8 mouse cellular contexts compared by ENCODE assay signal in the genomic region with DNA sequence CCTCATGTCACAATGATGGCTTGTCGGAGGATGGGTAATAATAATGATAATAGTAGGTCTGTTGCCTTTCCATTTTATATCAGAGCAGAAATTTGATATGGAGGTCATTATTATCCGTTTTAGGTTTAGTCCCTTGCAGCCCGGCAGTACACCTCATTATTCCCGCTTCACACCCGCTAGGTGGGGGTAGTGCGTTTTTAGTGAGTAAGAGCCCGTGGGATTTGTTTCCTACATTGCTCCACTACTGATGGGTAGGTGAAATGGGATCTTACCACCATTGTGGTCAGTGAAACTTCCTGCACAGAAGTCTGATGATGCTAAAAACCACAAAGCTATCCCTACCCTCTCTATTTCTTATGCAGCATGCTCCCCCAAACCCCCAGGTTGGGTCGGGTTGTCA. TPM values are rescaled to one million over a fixed set of nuclear protein-coding genes. Genes with fewer than 3 reads are reported as not detected.
DNase-seq lines count a peak whose midpoint lies in the region; ATAC-seq and TF ChIP-seq lines count a peak whose summit lies in the region.

No protein-coding gene starts in this region.

- peak overlapping the region; percentile 71 for H3K4me2 ChIP-seq in heart, embryonic 11.5 days
- peak overlapping the region; percentile 62 for H3K4me2 ChIP-seq in limb, embryonic 14.5 days (replicated peaks; ENCODE audit: low read depth, low read length, severe bottlenecking)
- H3K4me2 ChIP-seq in midbrain, embryonic 15.5 days = peak overlapping the region; percentile 74

- peaks cover 10% of the 10 kb centered on the region for H3K4me1 ChIP-seq in heart, embryonic 11.5 days (ENCODE audit: control insufficient read depth, insufficient read depth, low read length)
- peaks cover 13% of the 10 kb centered on the region for H3K4me1 ChIP-seq in limb, embryonic 14.5 days (ENCODE audit: control insufficient read depth, insufficient read depth, low read length)
- H3K4me1 ChIP-seq in midbrain, embryonic 15.5 days = peaks cover 18% of the 10 kb centered on the region

- H3K27ac ChIP-seq in heart, embryonic 11.5 days (ENCODE audit: low read depth, low read length) = peak overlapping the region; percentile 85
- H3K27ac ChIP-seq in limb, embryonic 14.5 days (replicated peaks; ENCODE audit: low read depth, low read length) = peak overlapping the region; percentile 89
- H3K27ac ChIP-seq in midbrain, embryonic 15.5 days = peak overlapping the region; percentile 92

- TF ChIP-seq CTCF in brain, embryonic 14.5 days (IDR thresholded peaks at IDR 0.05; ENCODE audit: borderline replicate concordance, extremely low read depth, insufficient read depth, insufficient read length) = peak; percentile 66; the same call in 1 of the 2 replicates

- H3K9me3 ChIP-seq in heart, embryonic 11.5 days (replicated peaks; ENCODE audit: control insufficient read depth, low read length) = no peaks in the 10 kb centered on the region
- H3K9me3 ChIP-seq in limb, embryonic 14.5 days (ENCODE audit: control insufficient read depth, low read length) = no peaks in the 10 kb centered on the region
- H3K9me3 ChIP-seq in midbrain, embryonic 15.5 days = no peaks in the 10 kb centered on the region

- H3K4me3 ChIP-seq in heart, embryonic 11.5 days (ENCODE audit: low read depth, low read length) = peak overlapping the region; percentile 83
- peak overlapping the region; percentile 94 for H3K4me3 ChIP-seq in limb, embryonic 14.5 days (replicated peaks; ENCODE audit: low read length)
- H3K4me3 ChIP-seq in midbrain, embryonic 15.5 days = peak overlapping the region; percentile 83

- peak; percentile 76 for ATAC-seq in heart, embryonic 11.5 days (replicated peaks; ENCODE audit: insufficient number of reproducible peaks, low FRiP score, low TSS enrichment)
- peak; percentile 49 for ATAC-seq in CD4-positive, CD25-positive, alpha-beta regulatory T cell, adult 4 months
- peak; percentile 79 for ATAC-seq in limb, embryonic 14.5 days (ENCODE audit: low FRiP score, low read depth)
- ATAC-seq in midbrain, embryonic 15.5 days (replicated peaks) = peak; percentile 91

- no peaks in the 10 kb centered on the region for H3K36me3 ChIP-seq in heart, embryonic 11.5 days (ENCODE audit: control insufficient read depth, insufficient read depth, low read length)
- H3K36me3 ChIP-seq in limb, embryonic 14.5 days (ENCODE audit: control insufficient read depth, insufficient read depth, low read length) = no peaks in the 10 kb centered on the region
- H3K36me3 ChIP-seq in midbrain, embryonic 15.5 days (replicated peaks) = no peaks in the 10 kb centered on the region

- H3K27me3 ChIP-seq in heart, embryonic 11.5 days (ENCODE audit: control insufficient read depth, insufficient read depth, low read length) = no peaks in the 10 kb centered on the region
- no peaks in the 10 kb centered on the region for H3K27me3 ChIP-seq in limb, embryonic 14.5 days (ENCODE audit: control insufficient read depth, insufficient read depth, low read length)
- H3K27me3 ChIP-seq in midbrain, embryonic 15.5 days (replicated peaks) = no peaks in the 10 kb centered on the region

- intact Hi-C loops in heart, postnatal 10 days (cut with DNase I) = loop anchor here (2.0 to 10.0 kb wide), 6 partner anchors 81 to 411 kb away; a partner anchor contains a TSS

- no peak for TF ChIP-seq POLR2A in brain, embryonic 14.5 days (IDR thresholded peaks at IDR 0.05; ENCODE audit: borderline replicate concordance, extremely low read depth, insufficient read depth, insufficient read length, poor library complexity, severe bottlenecking)
- no peak for TF ChIP-seq POLR2A in limb, embryonic 14.5 days (IDR thresholded peaks at IDR 0.05; ENCODE audit: borderline replicate concordance, extremely low read depth, insufficient read depth, insufficient read length)

- WGBS in heart, embryonic 11.5 days (ENCODE audit: insufficient replicate concordance) = 7% methylated on average over 8 of the region's 8 CpGs
- 4% methylated on average over 8 of the region's 8 CpGs for WGBS in limb, embryonic 14.5 days
- WGBS in midbrain, embryonic 15.5 days = 6% methylated on average over 8 of the region's 8 CpGs

- no peak for DNase-seq in heart, postnatal 10 days
- peak; percentile 97 for DNase-seq in brain, embryonic 14.5 days (ENCODE audit: low read depth)
- peak; percentile 40 for DNase-seq in gonadal fat pad, adult 2 months (ENCODE audit: low read depth)
- peak; percentile 89 for DNase-seq in limb, embryonic 14.5 days (ENCODE audit: low spot score)
- DNase-seq in Muller cell, postnatal 12 days (ENCODE audit: inconsistent ontology term) = no peak

- peak overlapping the region; percentile 87 for H3K9ac ChIP-seq in heart, embryonic 11.5 days (ENCODE audit: low read depth, low read length)
- peak overlapping the region; percentile 96 for H3K9ac ChIP-seq in limb, embryonic 14.5 days (ENCODE audit: low read depth, low read length, severe bottlenecking)
- peak overlapping the region; percentile 88 for H3K9ac ChIP-seq in midbrain, embryonic 15.5 days

RNA-seq across cellular contexts. Expression of a gene that starts 0.5 kb away (rescaled TPM):
- polyA plus RNA-seq in heart, embryonic 11.5 days (2014; fragmentation: Nextera tagmentation; extraction: Ambion mirVana) = 1.6 and 2.1 TPM in 2 replicates
- 1 to 10 TPM in 1 of 2 experiments, under 1 TPM in 1; 0.74 to 1.3 TPM for total RNA-seq in heart, postnatal 10 days (2021)
- under 1 TPM; 0.55 to 0.91 TPM for polyA plus RNA-seq in CD4-positive, CD25-positive, alpha-beta regulatory T cell, adult 4 months (2017; shearing (Covaris generic))
- polyA plus RNA-seq in brain, embryonic 14.5 days (2012; rRNA removed) = 9.6 and 12.6 TPM in 2 replicates
- 9.4 and 9.5 TPM in 2 replicates for polyA plus RNA-seq in gonadal fat pad, adult 2 months (2012; rRNA removed)
- 3.4 and 5.1 TPM in 2 replicates for polyA plus RNA-seq in limb, embryonic 14.5 days (2012; rRNA removed)
- 4.0 and 4.3 TPM in 2 replicates for polyA plus RNA-seq in limb, embryonic 14.5 days (2014; fragmentation: Nextera tagmentation; extraction: Ambion mirVana)
- polyA plus RNA-seq in midbrain, embryonic 15.5 days (2015; fragmentation: Nextera tagmentation; extraction: Ambion mirVana) = 25.5 and 28.4 TPM in 2 replicates

RNA-seq across cellular contexts. Expression of a gene that starts 0.6 kb away (rescaled TPM):
- 64.6 and 74.2 TPM in 2 replicates for polyA plus RNA-seq in heart, embryonic 11.5 days (2014; fragmentation: Nextera tagmentation; extraction: Ambion mirVana)
- total RNA-seq in heart, postnatal 10 days (2021) = 10 to 100 TPM; 78.5 to 80.1 TPM
- 10 to 100 TPM; 21.0 to 28.2 TPM for polyA plus RNA-seq in CD4-positive, CD25-positive, alpha-beta regulatory T cell, adult 4 months (2017; shearing (Covaris generic))
- 45.8 and 57.9 TPM in 2 replicates for polyA plus RNA-seq in brain, embryonic 14.5 days (2012; rRNA removed)
- polyA plus RNA-seq in gonadal fat pad, adult 2 months (2012; rRNA removed) = 250 and 265 TPM in 2 replicates
- 106 and 109 TPM in 2 replicates for polyA plus RNA-seq in limb, embryonic 14.5 days (2012; rRNA removed)
- polyA plus RNA-seq in limb, embryonic 14.5 days (2014; fragmentation: Nextera tagmentation; extraction: Ambion mirVana) = 105 and 106 TPM in 2 replicates
- 75.4 and 79.8 TPM in 2 replicates for polyA plus RNA-seq in midbrain, embryonic 15.5 days (2015; fragmentation: Nextera tagmentation; extraction: Ambion mirVana)

Comparison
In these comparisons a context has a peak if more than half of its experiments do, and no peak if none do; other contexts are left out.
1. DNase-seq: peak in brain, embryonic 14.5 days (single experiment), gonadal fat pad, adult 2 months (single experiment) and limb, embryonic 14.5 days (single experiment); none in heart, postnatal 10 days (0 of 2) and Muller cell, postnatal 12 days (single experiment).
2. Peak in every context shown above with its lines, with median percentiles within 50 percentile points of each other: ATAC-seq, H3K27ac ChIP-seq, H3K4me2 ChIP-seq, H3K4me3 ChIP-seq and H3K9ac ChIP-seq.